Mouse (Mus musculus): ENCODE measurements around the gene Zbtb12. TPM values are rescaled to one million over a fixed set of nuclear protein-coding genes. Genes with fewer than 3 reads are reported as not detected.

The Zbtb12 gene
- polyA plus RNA-seq, 1 experiment from 2014 or later, result 2.1 TPM

DNA sequence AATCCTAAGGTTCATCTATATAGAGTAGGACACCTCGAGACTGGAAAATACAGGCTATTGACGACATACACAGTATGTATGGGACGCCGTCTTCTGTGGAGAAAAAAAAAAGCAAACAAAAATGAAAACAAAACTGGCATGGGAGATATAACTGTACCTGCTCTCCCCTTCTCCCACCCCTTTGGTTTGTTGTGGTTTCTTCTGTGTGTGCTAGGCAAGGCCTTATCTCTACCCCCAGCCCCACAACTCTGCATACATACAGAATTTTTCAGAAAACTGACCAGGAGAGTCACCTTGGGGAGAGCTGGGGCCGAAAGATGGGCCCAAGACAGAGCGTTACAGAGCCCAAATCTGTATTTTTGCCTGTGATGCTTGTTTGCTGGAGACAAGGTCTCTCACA, 5.4 kb downstream of the Zbtb12 start:
- H3K9ac ChIP-seq (ENCODE audit: low read length), result no peak overlapping the region
- no peak overlapping the region for H3K27ac ChIP-seq (ENCODE audit: low read depth, low read length)
- DNase-seq (ENCODE audit: low spot score) (no peak), ATAC-seq (replicated peaks; ENCODE audit: low FRiP score) (no peak)
- no peak overlapping the region for H3K4me2 ChIP-seq (ENCODE audit: low read depth, low read length, severe bottlenecking)
- H3K4me3 ChIP-seq (ENCODE audit: low read depth, low read length), result no peak overlapping the region
- no peaks in the 10 kb centered on the region for H3K27me3 ChIP-seq (ENCODE audit: control insufficient read depth, insufficient read depth, low read length)
- H3K36me3 ChIP-seq (ENCODE audit: control insufficient read depth, insufficient read depth, low read length), result no peaks in the 10 kb centered on the region
- H3K4me1 ChIP-seq (replicated peaks; ENCODE audit: control insufficient read depth, insufficient read depth, low read length), result no peaks in the 10 kb centered on the region
- 85% methylated on average over 6 of the region's 6 CpGs for WGBS
- H3K9me3 ChIP-seq (ENCODE audit: control insufficient read depth, low read length), result no peaks in the 10 kb centered on the region

DNA sequence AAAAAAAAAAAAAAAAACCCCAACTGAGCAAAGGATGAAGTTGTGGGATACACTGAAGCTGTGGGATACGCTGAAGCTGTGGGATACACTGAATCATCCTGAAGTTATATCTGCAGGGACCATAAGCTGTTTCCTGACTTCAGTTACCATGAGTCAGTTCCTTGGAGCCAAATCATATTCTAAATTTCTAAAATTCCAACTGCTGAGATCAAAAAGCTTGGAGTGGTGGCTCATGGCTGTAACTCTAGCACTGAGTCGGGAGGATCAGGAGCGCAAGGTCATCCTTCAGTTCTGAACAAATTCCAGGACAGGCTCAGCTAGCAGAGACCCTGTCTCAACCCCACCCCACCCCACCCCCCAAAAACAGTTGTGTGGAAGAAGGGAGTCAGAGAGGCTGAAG, 6.3 kb downstream of the Zbtb12 start:
- ATAC-seq (replicated peaks; ENCODE audit: low FRiP score), result no peak
- no peaks in the 10 kb centered on the region for H3K4me1 ChIP-seq (replicated peaks; ENCODE audit: control insufficient read depth, insufficient read depth, low read length)
- WGBS, result 75% methylated on average over 3 of the region's 3 CpGs

DNA sequence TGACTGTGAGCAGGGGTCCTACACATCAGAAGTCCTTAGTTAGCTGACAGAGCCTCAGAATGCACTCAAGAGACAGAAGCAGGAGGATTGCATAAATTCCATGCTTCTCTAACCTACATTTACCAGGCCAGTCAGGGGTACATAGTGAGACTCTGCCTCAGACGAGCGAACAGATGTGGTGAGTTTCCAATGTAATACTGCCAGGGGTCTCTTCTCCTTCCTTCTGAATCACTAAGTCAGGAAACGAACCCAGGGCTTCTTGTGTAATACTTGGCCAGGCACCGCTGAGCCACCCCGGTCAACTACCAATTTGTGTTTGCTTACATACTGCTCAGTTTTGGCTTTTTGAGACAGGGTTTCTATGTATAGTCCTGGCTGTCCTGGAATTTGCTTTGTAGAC, 8.7 kb downstream of the Zbtb12 start:
- Histone ChIP-seq H3K27me3 (ENCODE audit: control insufficient read depth, insufficient read depth, low read length) (no peaks in the 10 kb centered on the region), H3K27ac (ENCODE audit: low read depth, low read length) (no peak overlapping the region), H3K9me3 (ENCODE audit: control insufficient read depth, low read length) (no peaks in the 10 kb centered on the region), H3K36me3 (ENCODE audit: control insufficient read depth, insufficient read depth, low read length) (no peaks in the 10 kb centered on the region), H3K4me1 (replicated peaks; ENCODE audit: control insufficient read depth, insufficient read depth, low read length) (no peaks in the 10 kb centered on the region), H3K4me2 (ENCODE audit: low read depth, low read length, severe bottlenecking) (no peak overlapping the region), H3K4me3 (ENCODE audit: low read depth, low read length) (no peak overlapping the region), H3K9ac (ENCODE audit: low read length) (no peak overlapping the region)
- 87% methylated on average over 5 of the region's 5 CpGs for WGBS
- DNase-seq (ENCODE audit: low spot score) (no peak), ATAC-seq (replicated peaks; ENCODE audit: low FRiP score) (no peak)

More for the DNA sequence above, 6.3 kb downstream of the Zbtb12 start:
- no peak overlapping the region for H3K27ac ChIP-seq (ENCODE audit: low read depth, low read length)
- H3K4me2 ChIP-seq (ENCODE audit: low read depth, low read length, severe bottlenecking), result no peak overlapping the region
- no peaks in the 10 kb centered on the region for H3K36me3 ChIP-seq (ENCODE audit: control insufficient read depth, insufficient read depth, low read length)
- DNase-seq (ENCODE audit: low spot score), result no peak
- no peak overlapping the region for H3K9ac ChIP-seq (ENCODE audit: low read length)
- H3K27me3 ChIP-seq (ENCODE audit: control insufficient read depth, insufficient read depth, low read length), result no peaks in the 10 kb centered on the region
- H3K9me3 ChIP-seq (ENCODE audit: control insufficient read depth, low read length), result no peaks in the 10 kb centered on the region
- no peak overlapping the region for H3K4me3 ChIP-seq (ENCODE audit: low read depth, low read length)

DNA sequence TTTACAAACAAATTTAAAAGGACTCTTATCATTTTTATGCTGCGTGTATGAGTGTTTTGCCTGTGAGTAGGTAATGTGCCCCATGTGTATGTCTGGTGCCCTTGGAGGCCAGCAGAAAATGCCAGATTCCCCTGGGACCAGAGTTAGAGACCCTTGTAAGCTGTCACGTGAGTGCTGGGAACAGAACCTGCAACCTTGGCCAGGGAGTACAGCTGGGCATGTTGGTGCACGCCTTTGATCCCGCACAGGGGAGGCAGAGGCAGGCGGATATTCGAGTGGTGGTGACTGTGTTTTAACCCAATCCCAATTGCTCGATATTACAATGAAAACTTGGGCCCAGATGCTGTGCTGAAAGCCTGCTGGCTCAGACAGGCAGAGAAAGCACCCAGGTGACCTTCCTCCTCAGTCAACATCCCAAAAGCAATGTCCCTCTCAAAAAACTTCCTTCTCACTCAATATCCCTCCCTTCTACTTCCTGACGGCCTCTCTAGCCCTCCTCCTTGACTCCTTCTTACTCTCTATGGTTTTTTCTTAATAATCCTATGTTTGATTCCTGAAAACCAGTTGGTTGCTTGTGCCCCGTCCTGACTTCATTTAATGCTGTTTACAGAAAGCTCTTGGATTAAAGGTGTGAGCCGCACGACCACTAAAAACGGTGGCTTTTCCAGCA, 10.9 kb downstream of the Zbtb12 start:
- H3K36me3 ChIP-seq (ENCODE audit: control insufficient read depth, insufficient read depth, low read length), result no peaks in the 10 kb centered on the region
- no peak overlapping the region for H3K4me2 ChIP-seq (ENCODE audit: low read depth, low read length, severe bottlenecking)
- H3K4me3 ChIP-seq (ENCODE audit: low read depth, low read length), result no peak overlapping the region
- ATAC-seq (replicated peaks; ENCODE audit: low FRiP score), result no peak
- H3K9ac ChIP-seq (ENCODE audit: low read length), result no peak overlapping the region
- 87% methylated on average over 12 of the region's 12 CpGs for WGBS
- H3K27me3 ChIP-seq (ENCODE audit: control insufficient read depth, insufficient read depth, low read length), result no peaks in the 10 kb centered on the region
- no peaks in the 10 kb centered on the region for H3K9me3 ChIP-seq (ENCODE audit: control insufficient read depth, low read length)
- no peak for DNase-seq (ENCODE audit: low spot score)
- no peak overlapping the region for H3K27ac ChIP-seq (ENCODE audit: low read depth, low read length)
- peaks cover 6% of the 10 kb centered on the region; the same call in 1 of the 2 replicates for H3K4me1 ChIP-seq (replicated peaks; ENCODE audit: control insufficient read depth, insufficient read depth, low read length)

DNA sequence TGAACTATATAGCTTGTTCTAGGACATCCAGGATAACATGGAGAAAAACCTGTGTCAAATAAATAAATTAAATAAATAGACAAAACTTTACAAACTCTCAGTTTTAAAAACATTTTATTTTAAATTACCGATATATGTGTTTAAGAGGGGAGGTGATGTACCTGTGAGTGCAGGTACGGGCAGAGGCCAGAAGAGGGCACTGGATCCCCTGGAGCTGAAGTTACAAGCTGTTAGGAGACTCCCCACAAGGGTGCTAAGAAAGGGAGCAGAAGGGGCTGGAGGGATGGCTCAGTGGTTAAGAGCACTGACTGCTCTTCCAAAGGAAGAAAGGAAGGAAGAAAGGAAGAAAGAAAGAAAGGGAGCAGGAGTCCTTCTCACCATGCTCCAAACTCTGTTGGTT, 12.1 kb downstream of the Zbtb12 start:
- peaks cover 11% of the 10 kb centered on the region for H3K4me1 ChIP-seq (replicated peaks; ENCODE audit: control insufficient read depth, insufficient read depth, low read length)
- peaks cover 4% of the 10 kb centered on the region; the same call in 1 of the 2 replicates for H3K36me3 ChIP-seq (ENCODE audit: control insufficient read depth, insufficient read depth, low read length)
- no peak for DNase-seq (ENCODE audit: low spot score)
- no peak for ATAC-seq (replicated peaks; ENCODE audit: low FRiP score)
- no peaks in the 10 kb centered on the region for H3K27me3 ChIP-seq (ENCODE audit: control insufficient read depth, insufficient read depth, low read length)
- WGBS, result 92% methylated on average over 2 of the region's 2 CpGs
- no peaks in the 10 kb centered on the region for H3K9me3 ChIP-seq (ENCODE audit: control insufficient read depth, low read length)
- H3K9ac ChIP-seq (ENCODE audit: low read length), result no peak overlapping the region
- no peak overlapping the region for H3K4me2 ChIP-seq (ENCODE audit: low read depth, low read length, severe bottlenecking)
- no peak overlapping the region for H3K27ac ChIP-seq (ENCODE audit: low read depth, low read length)
- no peak overlapping the region for H3K4me3 ChIP-seq (ENCODE audit: low read depth, low read length)

DNA sequence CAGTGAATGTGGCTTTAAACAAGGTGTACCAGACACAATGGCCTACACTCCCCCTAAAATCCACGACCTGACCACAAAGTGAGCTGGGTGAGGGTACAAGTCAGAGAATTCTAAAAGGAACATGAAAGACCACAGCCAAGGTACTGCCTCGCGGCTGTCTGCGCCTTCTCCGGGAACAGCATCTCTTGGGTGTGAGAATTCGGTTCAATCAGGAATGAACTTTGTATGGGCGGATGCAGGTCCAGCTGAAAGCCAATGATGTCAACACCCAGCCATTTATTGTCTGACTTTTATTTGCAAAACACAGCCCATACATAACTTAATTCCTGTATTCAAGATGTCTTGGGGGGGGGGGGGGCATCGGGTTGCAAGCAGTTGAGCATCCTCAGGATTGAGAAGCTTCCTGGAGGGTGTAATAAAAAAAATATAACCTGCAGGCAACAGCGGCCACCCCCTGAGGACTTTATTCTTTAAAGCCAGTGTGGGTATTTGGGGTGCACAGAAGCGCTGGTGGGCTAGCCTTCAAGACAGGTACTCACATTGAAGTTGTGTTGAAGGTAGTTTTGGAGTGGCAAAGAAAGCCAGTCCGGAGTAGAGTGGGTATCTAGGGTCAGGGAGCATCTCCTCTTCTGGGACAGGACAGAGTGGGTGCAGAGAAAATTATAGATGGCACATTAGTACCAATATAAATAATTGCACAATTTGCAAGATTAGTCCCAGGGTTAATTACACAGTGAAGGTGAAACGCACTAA, 14.0 kb downstream of the Zbtb12 start:
- Histone ChIP-seq H3K4me2 (ENCODE audit: low read depth, low read length, severe bottlenecking) (peak overlapping the region; percentile 86; the same call in 1 of the 2 replicates), H3K36me3 (ENCODE audit: control insufficient read depth, insufficient read depth, low read length) (peaks cover 4% of the 10 kb centered on the region; the same call in 1 of the 2 replicates), H3K27me3 (ENCODE audit: control insufficient read depth, insufficient read depth, low read length) (no peaks in the 10 kb centered on the region), H3K4me3 (ENCODE audit: low read depth, low read length) (peak overlapping the region; percentile 91), H3K27ac (ENCODE audit: low read depth, low read length) (peak overlapping the region; percentile 68), H3K9ac (ENCODE audit: low read length) (peak overlapping the region; percentile 67), H3K9me3 (ENCODE audit: control insufficient read depth, low read length) (no peaks in the 10 kb centered on the region), H3K4me1 (replicated peaks; ENCODE audit: control insufficient read depth, insufficient read depth, low read length) (peaks cover 11% of the 10 kb centered on the region)
- 72% methylated on average over 12 of the region's 12 CpGs for WGBS
- no peak for ATAC-seq (replicated peaks; ENCODE audit: low FRiP score)
- no peak for DNase-seq (ENCODE audit: low spot score)

DNA sequence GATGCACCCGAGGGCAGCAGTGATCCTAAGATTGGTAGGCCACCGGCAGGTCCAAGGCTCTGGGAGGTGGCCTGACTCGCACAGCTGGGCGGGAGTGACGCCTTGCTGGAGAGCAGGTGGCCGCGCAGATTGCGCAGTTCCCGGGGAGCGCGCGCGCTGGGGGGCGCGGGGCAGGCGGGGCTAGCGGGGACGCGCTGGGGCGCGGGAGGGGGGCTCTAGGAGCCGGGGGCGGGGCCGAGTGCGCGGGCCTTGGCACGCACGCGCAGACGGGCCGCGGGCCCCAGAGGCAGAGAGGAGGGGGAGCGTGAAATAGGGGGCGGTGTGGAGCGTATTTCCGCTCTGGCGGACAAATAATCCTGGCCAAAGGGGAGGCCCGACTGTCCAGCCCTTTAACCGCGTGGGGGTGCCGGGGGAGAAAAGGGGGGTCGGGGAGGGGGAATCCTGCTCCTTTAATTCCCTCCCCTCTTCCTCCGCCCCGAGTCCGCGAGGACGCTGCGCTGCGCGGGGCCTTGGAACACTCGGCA, 14.9 kb downstream of the Zbtb12 start:
- Histone ChIP-seq H3K27ac (ENCODE audit: low read depth, low read length) (peak overlapping the region; percentile 88), H3K4me2 (ENCODE audit: low read depth, low read length, severe bottlenecking) (peak overlapping the region; percentile 86), H3K27me3 (ENCODE audit: control insufficient read depth, insufficient read depth, low read length) (no peaks in the 10 kb centered on the region), H3K4me1 (replicated peaks; ENCODE audit: control insufficient read depth, insufficient read depth, low read length) (peaks cover 11% of the 10 kb centered on the region), H3K4me3 (ENCODE audit: low read depth, low read length) (peak overlapping the region; percentile 91), H3K36me3 (ENCODE audit: control insufficient read depth, insufficient read depth, low read length) (peaks cover 4% of the 10 kb centered on the region; the same call in 1 of the 2 replicates), H3K9ac (ENCODE audit: low read length) (peak overlapping the region; percentile 97), H3K9me3 (ENCODE audit: control insufficient read depth, low read length) (no peaks in the 10 kb centered on the region)
- 1% methylated on average over 49 of the region's 51 CpGs for WGBS
- ATAC-seq (replicated peaks; ENCODE audit: low FRiP score) (peak; percentile 87), DNase-seq (ENCODE audit: low spot score) (peak; percentile 98)

DNA sequence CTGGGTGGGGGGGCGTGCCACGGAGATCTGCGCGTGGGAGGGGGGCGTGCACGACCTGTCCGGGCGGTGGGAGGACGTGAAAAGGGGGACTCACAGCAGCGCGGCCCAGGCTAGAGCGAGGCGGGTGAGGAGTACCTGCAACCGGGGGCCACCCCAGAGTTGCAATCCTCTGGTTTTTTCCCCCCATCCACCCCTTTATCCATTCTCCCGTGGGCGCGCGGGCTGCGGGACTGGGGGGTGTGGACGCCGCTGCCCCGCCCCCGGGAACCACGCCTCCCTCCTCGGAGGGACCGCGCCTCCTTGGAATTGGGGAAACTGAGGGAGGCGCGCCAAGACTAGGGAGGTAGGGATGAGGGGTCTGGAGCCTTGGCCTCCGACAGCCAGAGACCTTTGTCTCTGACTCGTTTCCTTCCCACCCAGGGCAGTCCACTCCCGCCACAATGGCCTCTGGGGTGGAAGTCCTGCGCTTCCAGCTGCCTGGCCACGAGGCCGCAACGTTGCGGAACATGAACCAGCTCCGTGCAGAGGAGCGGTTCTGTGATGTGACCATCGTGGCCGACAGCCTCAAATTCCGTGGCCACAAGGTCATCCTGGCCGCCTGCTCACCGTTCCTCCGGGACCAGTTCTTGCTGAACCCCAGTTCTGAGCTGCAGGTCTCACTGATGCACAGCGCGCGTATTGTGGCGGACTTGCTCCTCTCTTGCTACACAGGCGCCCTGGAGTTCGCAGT, 15.7 kb downstream of the Zbtb12 start:
- Histone ChIP-seq H3K4me2 (ENCODE audit: low read depth, low read length, severe bottlenecking) (peak overlapping the region; percentile 86), H3K27me3 (ENCODE audit: control insufficient read depth, insufficient read depth, low read length) (no peaks in the 10 kb centered on the region), H3K9ac (ENCODE audit: low read length) (peak overlapping the region; percentile 97), H3K36me3 (ENCODE audit: control insufficient read depth, insufficient read depth, low read length) (peaks cover 4% of the 10 kb centered on the region; the same call in 1 of the 2 replicates), H3K4me1 (replicated peaks; ENCODE audit: control insufficient read depth, insufficient read depth, low read length) (peaks cover 12% of the 10 kb centered on the region), H3K9me3 (ENCODE audit: control insufficient read depth, low read length) (no peaks in the 10 kb centered on the region), H3K27ac (ENCODE audit: low read depth, low read length) (peak overlapping the region; percentile 88), H3K4me3 (ENCODE audit: low read depth, low read length) (peak overlapping the region; percentile 91)
- ATAC-seq (replicated peaks; ENCODE audit: low FRiP score) (peak; percentile 22), DNase-seq (ENCODE audit: low spot score) (peak; percentile 71)
- 8% methylated on average over 50 of the region's 51 CpGs for WGBS

Measured in forebrain, embryonic 11.5 days (tissue).